Mouse (Mus musculus): ENCODE results near the gene Rilp. TPM values are rescaled to one million over a fixed set of nuclear protein-coding genes. Genes with fewer than 3 reads are reported as not detected.
A peak's percentile ranks its signal among the peaks of the same experiment; 100 is the strongest.

Rilp gene
- 1.1 and 1.6 TPM in 2 replicates for polyA plus RNA-seq (2012; rRNA removed)

GRCm38 (mm10) chr11:75509741-75510626 is at the start of gene Rilp:
Rilp (plus strand) TSS chr11:75510094.
- H3K4me1 ChIP-seq (ENCODE audit: control insufficient read depth, insufficient read depth, insufficient read length) = peaks cover 5% of the 10 kb centered on the region; the same call in 1 of the 2 replicates
- no peaks in the 10 kb centered on the region for H3K27me3 ChIP-seq (ENCODE audit: control insufficient read depth, insufficient read depth, low read length)
- TF ChIP-seq POLR2A (IDR thresholded peaks at IDR 0.05; ENCODE audit: low read depth, low read length) (no peak), CTCF (IDR thresholded peaks at IDR 0.05; ENCODE audit: extremely low read depth, insufficient read depth, insufficient read length, insufficient replicate concordance) (peak; percentile 3; the same call in 1 of the 2 replicates)
- H3K36me3 ChIP-seq (ENCODE audit: control insufficient read depth, insufficient read depth, low read length) = peaks cover 26% of the 10 kb centered on the region
- 8% methylated on average over 43 of the region's 43 CpGs for WGBS
- H3K27ac ChIP-seq (ENCODE audit: insufficient read depth, low read length) = peak within 1 kb of the TSS; percentile 74
- DNase-seq (ENCODE audit: low read depth in 1 of 2, low spot score in 2 of 2) = no peak
- H3K4me3 ChIP-seq (ENCODE audit: extremely low read depth, insufficient read depth, insufficient read length) = peak within 1 kb of the TSS; percentile 55

- Histone ChIP-seq H3K4me3 (ENCODE audit: extremely low read depth, insufficient read depth, insufficient read length) (peak overlapping the region; percentile 51), H3K27me3 (ENCODE audit: control insufficient read depth, insufficient read depth, low read length) (no peaks in the 10 kb centered on the region), H3K4me1 (ENCODE audit: control insufficient read depth, insufficient read depth, insufficient read length) (peaks cover 31% of the 10 kb centered on the region; the same call in 1 of the 2 replicates), H3K27ac (ENCODE audit: insufficient read depth, low read length) (peak overlapping the region; percentile 98), H3K36me3 (ENCODE audit: control insufficient read depth, insufficient read depth, low read length) (no peaks in the 10 kb centered on the region)
- under 1% methylated on average over 19 of the region's 19 CpGs for WGBS
- DNase-seq (ENCODE audit: low read depth in 1 of 2, low spot score in 2 of 2) = peak; percentile 85 to 91
- TF ChIP-seq POLR2A (IDR thresholded peaks at IDR 0.05; ENCODE audit: low read depth, low read length) (peak; percentile 17; the same call in 1 of the 2 replicates), CTCF (IDR thresholded peaks at IDR 0.05; ENCODE audit: extremely low read depth, insufficient read depth, insufficient read length, insufficient replicate concordance) (no peak)
These were observed 49.6 kb upstream of the Rilp start for GRCm38 (mm10) chr11:75460103-75460843.

DNA sequence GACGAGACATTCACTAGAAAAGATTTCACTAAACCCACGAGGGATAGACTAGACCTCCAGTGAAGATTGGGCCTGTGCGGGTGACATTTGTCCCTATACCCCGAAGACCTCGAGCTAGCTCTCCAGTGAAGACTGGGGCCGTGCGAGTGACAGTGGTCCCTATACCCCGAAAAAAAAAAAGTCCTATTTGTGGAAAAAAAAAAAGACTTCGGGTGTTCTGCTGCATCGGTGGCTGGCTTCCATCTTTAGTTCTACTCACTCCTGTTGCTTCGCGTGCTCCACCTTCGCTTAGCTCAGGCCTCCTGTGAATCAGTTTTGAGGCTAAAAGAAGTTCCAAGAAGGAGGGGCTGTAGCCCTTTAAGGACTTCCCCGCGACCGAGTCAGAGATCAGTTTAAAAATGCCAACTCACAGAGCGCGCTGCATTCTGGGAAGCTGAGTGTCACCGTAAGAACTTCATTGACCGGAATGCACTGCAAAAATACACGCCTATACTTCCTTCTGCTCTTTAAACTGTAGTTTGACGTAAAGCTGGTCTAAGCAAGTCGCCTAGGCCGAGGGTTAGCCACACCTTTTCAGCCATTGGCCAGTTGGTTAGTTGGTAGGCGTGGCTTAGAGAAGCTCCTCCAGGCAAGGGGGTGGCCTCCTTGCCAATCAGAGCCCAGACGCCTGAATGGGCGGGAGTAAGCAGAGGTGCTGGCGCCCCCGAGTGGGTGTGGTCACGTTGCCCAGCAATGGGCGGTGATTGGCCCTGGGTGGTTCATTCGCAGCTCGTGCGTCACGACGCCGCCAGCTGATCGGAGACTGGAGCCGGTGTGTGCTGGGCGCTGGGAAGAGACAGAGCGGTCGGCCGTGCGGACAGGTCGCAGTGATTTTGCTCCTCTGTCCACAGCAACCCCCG is 48.8 kb upstream of the Rilp start, which contains the start of gene Tlcd2:
Gene Tlcd2 (plus strand): TSS at position 872 of the 899 bp plus-strand sequence.
- H3K27me3 ChIP-seq (ENCODE audit: control insufficient read depth, insufficient read depth, low read length) = no peaks in the 10 kb centered on the region
- H3K4me1 ChIP-seq (ENCODE audit: control insufficient read depth, insufficient read depth, insufficient read length) = peaks cover 30% of the 10 kb centered on the region; the same call in 1 of the 2 replicates
- peak within 1 kb of the TSS; percentile 67 for H3K4me3 ChIP-seq (ENCODE audit: extremely low read depth, insufficient read depth, insufficient read length)
- H3K36me3 ChIP-seq (ENCODE audit: control insufficient read depth, insufficient read depth, low read length) = no peaks in the 10 kb centered on the region; the same call in 1 of the 2 replicates
- no peak for TF ChIP-seq CTCF (IDR thresholded peaks at IDR 0.05; ENCODE audit: extremely low read depth, insufficient read depth, insufficient read length, insufficient replicate concordance)
- peak; percentile 89 for TF ChIP-seq POLR2A (IDR thresholded peaks at IDR 0.05; ENCODE audit: low read depth, low read length)
- peak; percentile 99 to 100 for DNase-seq (ENCODE audit: low read depth in 1 of 2, low spot score in 2 of 2)
- peak within 1 kb of the TSS; percentile 98 for H3K27ac ChIP-seq (ENCODE audit: insufficient read depth, low read length)
- under 1% methylated on average over 46 of the region's 46 CpGs for WGBS

DNA sequence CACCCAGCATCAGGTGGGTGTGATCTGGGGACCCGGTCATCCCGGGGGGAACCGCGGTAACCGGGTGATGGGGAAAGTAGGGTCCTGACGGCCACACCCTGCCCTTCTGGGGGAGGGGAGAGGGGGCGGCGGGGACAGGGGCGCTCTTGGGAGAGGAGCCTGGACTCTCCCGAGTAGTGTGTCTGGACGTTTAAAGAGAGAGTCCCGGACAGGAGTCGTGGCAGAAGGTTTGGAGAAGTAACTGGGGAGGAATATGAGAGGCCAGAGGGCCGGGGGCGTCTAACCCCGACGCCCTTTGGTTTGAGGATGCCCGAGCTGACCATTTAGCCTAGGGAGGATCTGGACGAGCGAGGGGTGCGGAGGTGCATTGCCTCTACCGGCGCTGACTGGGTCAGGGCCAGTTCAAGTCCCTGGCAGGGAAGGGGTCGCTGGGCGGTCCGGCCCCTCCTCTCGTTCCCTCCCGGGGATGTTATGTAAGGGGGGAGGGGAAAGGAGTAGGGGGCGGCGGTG is 48.1 kb upstream of the Rilp start:
- peaks cover 26% of the 10 kb centered on the region; the same call in 1 of the 2 replicates for H3K4me1 ChIP-seq (ENCODE audit: control insufficient read depth, insufficient read depth, insufficient read length)

DNA sequence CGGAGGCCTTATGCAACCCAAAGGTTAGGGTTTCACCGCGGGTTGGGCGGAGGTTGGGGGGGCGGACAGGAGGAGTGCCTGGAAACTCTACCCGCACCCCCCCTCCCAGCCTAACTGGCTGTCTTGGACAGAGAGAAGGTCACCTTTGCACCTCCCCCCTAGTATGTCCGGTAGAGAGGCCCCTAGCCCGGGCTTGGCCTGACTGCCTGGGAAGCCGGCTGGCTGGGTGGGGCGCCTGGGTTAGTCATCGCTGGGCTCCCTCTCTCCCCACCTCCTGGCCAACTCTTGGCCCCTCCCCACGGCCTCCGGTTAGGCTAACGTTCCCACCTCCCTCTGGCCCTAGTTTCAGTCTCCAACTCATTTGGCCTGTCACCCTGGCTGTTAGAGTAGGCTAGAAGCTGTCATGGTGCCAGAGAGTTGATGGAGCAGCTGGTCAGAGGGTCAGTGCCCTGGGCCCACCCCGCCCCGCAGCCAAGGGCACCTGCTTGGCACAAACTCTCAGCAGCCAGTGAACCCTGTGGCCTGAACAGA is 47.6 kb upstream of the Rilp start:
- peaks cover 25% of the 10 kb centered on the region; the same call in 1 of the 2 replicates for H3K4me1 ChIP-seq (ENCODE audit: control insufficient read depth, insufficient read depth, insufficient read length)
- WGBS = 10% methylated on average over 15 of the region's 16 CpGs

More for the DNA sequence above, 48.1 kb upstream of the Rilp start:
- Histone ChIP-seq H3K36me3 (ENCODE audit: control insufficient read depth, insufficient read depth, low read length) (no peaks in the 10 kb centered on the region; the same call in 1 of the 2 replicates), H3K4me3 (ENCODE audit: extremely low read depth, insufficient read depth, insufficient read length) (peak overlapping the region; percentile 67), H3K27ac (ENCODE audit: insufficient read depth, low read length) (peak overlapping the region; percentile 66), H3K27me3 (ENCODE audit: control insufficient read depth, insufficient read depth, low read length) (no peaks in the 10 kb centered on the region)
- no peak for DNase-seq (ENCODE audit: low read depth in 1 of 2, low spot score in 2 of 2)
- WGBS = 1% methylated on average over 30 of the region's 30 CpGs
- TF ChIP-seq CTCF (IDR thresholded peaks at IDR 0.05; ENCODE audit: extremely low read depth, insufficient read depth, insufficient read length, insufficient replicate concordance) (no peak), POLR2A (IDR thresholded peaks at IDR 0.05; ENCODE audit: low read depth, low read length) (no peak)

More for the DNA sequence above, 47.6 kb upstream of the Rilp start:
- peak in 1 of 2 experiments; percentile 35 for DNase-seq (ENCODE audit: low read depth in 1 of 2, low spot score in 2 of 2)
- no peak for TF ChIP-seq CTCF (IDR thresholded peaks at IDR 0.05; ENCODE audit: extremely low read depth, insufficient read depth, insufficient read length, insufficient replicate concordance)
- Histone ChIP-seq H3K36me3 (ENCODE audit: control insufficient read depth, insufficient read depth, low read length) (no peaks in the 10 kb centered on the region; the same call in 1 of the 2 replicates), H3K4me3 (ENCODE audit: extremely low read depth, insufficient read depth, insufficient read length) (peak overlapping the region; percentile 67), H3K27me3 (ENCODE audit: control insufficient read depth, insufficient read depth, low read length) (no peaks in the 10 kb centered on the region), H3K27ac (ENCODE audit: insufficient read depth, low read length) (peak overlapping the region; percentile 66)

All from spleen, adult 2 months (tissue).